ENCODE assay signal across 10 mouse cellular contexts in genomic region chr3:152092385-152093057, GRCm38 (mm10).
A peak's percentile ranks its signal among the peaks of the same experiment; 100 is the strongest.
DNase-seq lines count a peak whose midpoint lies in the region; ATAC-seq and TF ChIP-seq lines count a peak whose summit lies in the region.
"Had no signal": no experiment of that assay in that cellular context is flagged by ENCODE, and none has a peak within 500 bp of the region (broad histone marks: within the 10 kb centered on the region; RNA-seq: fewer than 3 reads in every experiment).

No protein-coding gene starts in this region.

- no peaks in the 10 kb centered on the region for H3K36me3 ChIP-seq in heart, embryonic 15.5 days
- H3K36me3 ChIP-seq in heart, postnatal 0 days (replicated peaks; ENCODE audit: control insufficient read depth, insufficient read depth, low read length), result no peaks in the 10 kb centered on the region
- H3K36me3 ChIP-seq in midbrain, embryonic 11.5 days (ENCODE audit: control insufficient read depth, insufficient read depth, low read length), result no peaks in the 10 kb centered on the region

- no peak overlapping the region for H3K27ac ChIP-seq in heart, embryonic 15.5 days
- H3K27ac ChIP-seq in heart, postnatal 0 days (ENCODE audit: low read depth), result no peak overlapping the region
- H3K27ac ChIP-seq in midbrain, embryonic 11.5 days (ENCODE audit: low read depth, low read length), result no peak overlapping the region
- H3K27ac ChIP-seq: macrophage had no signal

- H3K4me1 ChIP-seq in heart, embryonic 15.5 days (replicated peaks), result no peaks in the 10 kb centered on the region
- no peaks in the 10 kb centered on the region for H3K4me1 ChIP-seq in heart, postnatal 0 days (ENCODE audit: control insufficient read depth, insufficient read depth)
- no peaks in the 10 kb centered on the region for H3K4me1 ChIP-seq in midbrain, embryonic 11.5 days (ENCODE audit: control insufficient read depth, insufficient read depth, low read length)

- 48% methylated on average over 34 of the region's 34 CpGs for WGBS in heart, embryonic 15.5 days
- 49% methylated on average over 34 of the region's 34 CpGs for WGBS in heart, postnatal 0 days
- 60% methylated on average over 34 of the region's 34 CpGs for WGBS in midbrain, embryonic 11.5 days

- no peaks in the 10 kb centered on the region for H3K27me3 ChIP-seq in heart, embryonic 15.5 days
- no peaks in the 10 kb centered on the region for H3K27me3 ChIP-seq in heart, postnatal 0 days (ENCODE audit: control insufficient read depth, insufficient read depth, low read length)
- H3K27me3 ChIP-seq in midbrain, embryonic 11.5 days (ENCODE audit: control insufficient read depth, insufficient read depth, low read length), result no peaks in the 10 kb centered on the region
- H3K27me3 ChIP-seq: Patski had no signal

- peak overlapping the region; percentile 35 for H3K4me3 ChIP-seq in heart, embryonic 15.5 days
- peak overlapping the region; percentile 27 for H3K4me3 ChIP-seq in heart, postnatal 0 days (ENCODE audit: low read depth, low read length)
- H3K4me3 ChIP-seq in midbrain, embryonic 11.5 days (ENCODE audit: low read depth, low read length), result peak overlapping the region; percentile 19

- no peaks in the 10 kb centered on the region for H3K9me3 ChIP-seq in heart, embryonic 15.5 days (replicated peaks)
- H3K9me3 ChIP-seq in heart, postnatal 0 days (replicated peaks; ENCODE audit: control insufficient read depth, low read length), result no peaks in the 10 kb centered on the region
- H3K9me3 ChIP-seq in midbrain, embryonic 11.5 days (ENCODE audit: control insufficient read depth, low read length), result no peaks in the 10 kb centered on the region

- TF ChIP-seq EP300 in heart, postnatal 0 days (IDR thresholded peaks at IDR 0.05; ENCODE audit: low read depth), result no peak

- peak overlapping the region; percentile 46 for H3K4me2 ChIP-seq in heart, embryonic 15.5 days
- H3K4me2 ChIP-seq in heart, postnatal 0 days (ENCODE audit: low read depth, low read length), result peak overlapping the region; percentile 50
- H3K4me2 ChIP-seq in midbrain, embryonic 11.5 days, result peak overlapping the region; percentile 44

- ATAC-seq in heart, embryonic 15.5 days (replicated peaks; ENCODE audit: insufficient number of reproducible peaks, insufficient read depth, low FRiP score, low read depth), result no peak
- peak; percentile 83 for ATAC-seq in activated CD4-positive, CD25-positive, alpha-beta regulatory T cell, adult 4 months
- ATAC-seq in heart, postnatal 0 days (ENCODE audit: insufficient read depth, low read depth), result no peak
- no peak for ATAC-seq in midbrain, embryonic 11.5 days (ENCODE audit: low FRiP score)
- no peak for ATAC-seq in megakaryocyte-erythroid progenitor cell, adult 5-6 weeks (replicated peaks; ENCODE audit: low FRiP score, low TSS enrichment, poor library complexity, severe bottlenecking)
- ATAC-seq: Patski had no signal

- H3K9ac ChIP-seq in heart, embryonic 15.5 days, result no peak overlapping the region
- no peak overlapping the region for H3K9ac ChIP-seq in heart, postnatal 0 days (replicated peaks; ENCODE audit: low read depth, low read length)
- no peak overlapping the region; the same call in 1 of the 2 replicates for H3K9ac ChIP-seq in midbrain, embryonic 11.5 days (ENCODE audit: low read length)

- DNase-seq in heart, postnatal 4 days, result no peak
- DNase-seq in heart, postnatal 0 days (ENCODE audit: low spot score), result no peak
- DNase-seq in midbrain, embryonic 11.5 days (ENCODE audit: low spot score, missing footprints), result no peak
- DNase-seq in yolk sac, embryonic 10.5 days (ENCODE audit: low spot score), result no peak
- no peak for DNase-seq in adrenal gland, postnatal 10 days

- no peak for TF ChIP-seq CTCF in heart, postnatal 0 days (IDR thresholded peaks at IDR 0.05; ENCODE audit: low read depth)
